Mouse (Mus musculus): ENCODE data around the gene Tbrg1.

DNA sequence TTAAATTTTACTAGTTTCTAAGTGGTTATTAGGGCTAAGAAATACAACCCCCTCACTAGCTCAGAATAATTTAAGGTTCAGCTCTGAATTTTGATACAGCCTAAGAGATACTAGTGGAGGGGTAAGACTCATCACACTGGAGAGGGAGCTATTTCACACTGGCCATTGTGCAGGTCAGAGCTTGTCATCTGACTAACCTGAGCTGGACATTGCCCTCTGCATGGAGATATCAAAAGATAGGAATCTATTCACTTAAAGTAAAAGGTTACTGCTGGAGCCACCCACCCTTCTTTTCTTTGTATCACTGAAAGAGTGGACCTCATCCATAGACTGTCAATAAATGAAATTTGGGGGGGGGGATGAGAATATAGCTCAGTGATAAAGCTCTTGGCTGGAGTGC, 42.8 kb downstream of the Tbrg1 start:
- TF ChIP-seq CTCF (IDR thresholded peaks at IDR 0.05; ENCODE audit: low read depth) (no peak), EP300 (IDR thresholded peaks at IDR 0.05; ENCODE audit: low read depth) (no peak)
